Mouse (Mus musculus) erythroid progenitor cell, adult 5-6 weeks (primary cell): ENCODE data around the gene Hdac10. TPM values are rescaled to one million over a fixed set of nuclear protein-coding genes. Genes with fewer than 3 reads are reported as not detected.

Source experiments
- ATAC-seq: replicated peaks from 2 replicates; pipeline ENCODE4 v1.8.0; 2016; ENCODE audit warnings: moderate number of reproducible peaks, mild to moderate bottlenecking, moderate TSS enrichment, inconsistent platforms; ENCODE audit not compliant: poor library complexity, low FRiP score, severe bottlenecking
- total RNA-seq, 2 experiments: library from RNA; stranded (forward) in 1 of 2; stranded (reverse) in 1 of 2; fragments of 150-400 nt in 1 of 2; fragments of 186-747, 209-891 nt in 1 of 2; gene quantifications; 2 replicates each; pipeline versions ENCODE4 v1.2.3 to v1.2.4; 2015 to 2017; ENCODE audit warnings: low replicate concordance in 2 of 2

Gene Hdac10
- total RNA-seq (2015; ENCODE audit: low replicate concordance): 4.3 TPM in 1 of 2 replicates, not detected in the other
- total RNA-seq (2017; ENCODE audit: low replicate concordance): 1.3 TPM in 1 of 2 replicates, not detected in the other

GRCm38 (mm10) chr15:89128382-89129350 is at the start of gene Hdac10:
Gene Hdac10 (minus strand): TSS chr15:89128700.
- peak; percentile 91 for ATAC-seq

GRCm38 (mm10) chr15:89177576-89178259 is 49.2 kb upstream of the Hdac10 start:
- no peak for ATAC-seq

- ATAC-seq: no peak
Measured at GRCm38 (mm10) chr15:89177121-89177520, 48.6 kb upstream of the Hdac10 start.

GRCm38 (mm10) chr15:89175411-89176155 is 47.1 kb upstream of the Hdac10 start:
- ATAC-seq: no peak

- no peak for ATAC-seq
Measured at GRCm38 (mm10) chr15:89174889-89175339, 46.4 kb upstream of the Hdac10 start.

- no peak for ATAC-seq
Measured at GRCm38 (mm10) chr15:89173906-89174214, 45.4 kb upstream of the Hdac10 start.

- no peak for ATAC-seq
Measured at GRCm38 (mm10) chr15:89173024-89173905, 44.8 kb upstream of the Hdac10 start.

GRCm38 (mm10) chr15:89172276-89172935 is 43.9 kb upstream of the Hdac10 start:
- ATAC-seq: no peak

- ATAC-seq: no peak
Measured at GRCm38 (mm10) chr15:89171526-89172051, 43.1 kb upstream of the Hdac10 start.

GRCm38 (mm10) chr15:89170102-89170501 is 41.6 kb upstream of the Hdac10 start:
- ATAC-seq: no peak

GRCm38 (mm10) chr15:89169431-89169830 is 40.9 kb upstream of the Hdac10 start:
- ATAC-seq: no peak

GRCm38 (mm10) chr15:89168922-89169321 is 40.4 kb upstream of the Hdac10 start:
- no peak for ATAC-seq

GRCm38 (mm10) chr15:89165478-89165877 is 37.0 kb upstream of the Hdac10 start:
- no peak for ATAC-seq

GRCm38 (mm10) chr15:89161397-89161796 is 32.9 kb upstream of the Hdac10 start:
- ATAC-seq: no peak

- no peak for ATAC-seq
Measured at GRCm38 (mm10) chr15:89158516-89158915, 30.0 kb upstream of the Hdac10 start.

GRCm38 (mm10) chr15:89157954-89158353 is 29.5 kb upstream of the Hdac10 start:
- peak; percentile 63 for ATAC-seq

GRCm38 (mm10) chr15:89152312-89152711 is 23.8 kb upstream of the Hdac10 start:
- ATAC-seq: no peak

GRCm38 (mm10) chr15:89150041-89150390 is 21.5 kb upstream of the Hdac10 start:
- ATAC-seq: no peak
